Mouse (Mus musculus) liver, adult 2 months (tissue): Measurements from ENCODE around the gene Cfap44. TPM values are rescaled to one million over a fixed set of nuclear protein-coding genes. Genes with fewer than 3 reads are reported as not detected.
A peak's percentile ranks its signal among the peaks of the same experiment; 100 is the strongest.

Source experiments
- DNase-seq: peaks from one replicate; pipeline ENCODE4 v3.0.0-alpha.2; 2011; ENCODE audit warnings: low read depth, low spot score; ENCODE audit errors: extremely low read depth
- H3K27ac ChIP-seq: fragments of 200-500 bp; replicated peaks from 2 replicates; pipeline ENCODE4 v1.5.1; 2012; ENCODE audit warnings: low read depth, mild to moderate bottlenecking, control low read depth, inconsistent platforms, low read length; ENCODE audit not compliant: insufficient read depth
- H3K27me3 ChIP-seq: fragments of 200-500 bp; 2 replicates; pipeline ENCODE4 v1.6.1; 2012; ENCODE audit warnings: mild to moderate bottlenecking, moderate library complexity, low read length, inconsistent platforms; ENCODE audit not compliant: control insufficient read depth, insufficient read depth
- H3K36me3 ChIP-seq: fragments of 200-500 bp; 2 replicates; pipeline ENCODE4 v1.6.1; 2012; ENCODE audit warnings: low read length, inconsistent platforms; ENCODE audit not compliant: control insufficient read depth, insufficient read depth
- H3K4me1 ChIP-seq: fragments of 200-500 bp; 2 replicates; pipeline ENCODE4 v1.6.1; 2011; ENCODE audit warnings: low read length; ENCODE audit not compliant: control insufficient read depth, insufficient read depth
- H3K4me3 ChIP-seq: fragments of 200-500 bp; 2 replicates; pipeline ENCODE4 v1.5.1; 2011; ENCODE audit warnings: low read depth, mild to moderate bottlenecking, control low read depth, low read length, moderate library complexity; ENCODE audit not compliant: insufficient read depth
- H3K79me2 ChIP-seq: fragments of 200-500 bp; 2 replicates; pipeline ENCODE4 v1.6.1; 2012; ENCODE audit warnings: inconsistent platforms, mild to moderate bottlenecking, low read length, moderate library complexity; ENCODE audit not compliant: control insufficient read depth, insufficient read depth
- H3K9ac ChIP-seq: fragments of 200-500 bp; 2 replicates; pipeline ENCODE4 v1.6.1; 2012; ENCODE audit warnings: low read depth, mild to moderate bottlenecking, control low read depth, inconsistent platforms, low read length
- CTCF ChIP-seq: fragments of 200-500 bp; IDR thresholded peaks from 2 replicates; pipeline ENCODE4 v1.5.1; 2011; ENCODE audit warnings: low read depth, low read length, control low read depth
- POLR2A ChIP-seq: fragments of 200-500 bp; IDR thresholded peaks from 2 replicates; pipeline ENCODE4 v1.6.1; 2011; ENCODE audit warnings: low read length, control low read depth; ENCODE audit not compliant: insufficient read depth; ENCODE audit errors: extremely low read depth
- WGBS: fragments of 180-500 bp; shearing (Covaris S2); methylation state at CpG from one replicate; pipeline ENCODE4 v1.1.7; 2018; 5-methylcytosine and 5-hydroxymethylcytosine counted together
- polyA plus RNA-seq: library from polyadenylated mRNA; depleted of rRNA; stranded (reverse); fragments of >200 nt; gene quantifications from 2 replicates; pipeline ENCODE4 v1.2.3, GENCODE M21; 2012
- total RNA-seq: library from RNA; depleted of rRNA; stranded (reverse); fragments of >200 nt; gene quantifications from 2 replicates; pipeline ENCODE4 v1.2.3, GENCODE M21; 2014

The Cfap44 gene
- total and polyA plus RNA-seq, 2 experiments: not detected

GRCm38 (mm10) chr16:44384251-44384650 lies 10.3 kb upstream of the Cfap44 start:
- DNase-seq: no peak
- Histone ChIP-seq H3K79me2 (no peaks in the 10 kb centered on the region), H3K27me3 (no peaks in the 10 kb centered on the region), H3K4me3 (no peak overlapping the region), H3K4me1 (no peaks in the 10 kb centered on the region), H3K36me3 (peaks cover 16% of the 10 kb centered on the region), H3K27ac (no peak overlapping the region), H3K9ac (no peak overlapping the region)
- no peak for TF ChIP-seq POLR2A
- TF ChIP-seq CTCF: no peak
- WGBS: 89% methylated on average over 1 of the region's 1 CpGs

- TF ChIP-seq POLR2A: no peak
- TF ChIP-seq CTCF: peak; percentile 93
- Histone ChIP-seq H3K4me3 (no peak overlapping the region), H3K36me3 (peaks cover 2% of the 10 kb centered on the region), H3K27ac (no peak overlapping the region), H3K27me3 (no peaks in the 10 kb centered on the region), H3K79me2 (no peaks in the 10 kb centered on the region), H3K9ac (no peak overlapping the region), H3K4me1 (no peaks in the 10 kb centered on the region)
- peak; percentile 35 for DNase-seq
- 34% methylated on average over 9 of the region's 9 CpGs for WGBS
Observed at GRCm38 (mm10) chr16:44391877-44392548, 2.6 kb upstream of the Cfap44 start.

GRCm38 (mm10) chr16:44404933-44405332 lies 10.3 kb downstream of the Cfap44 start:
- no peak overlapping the region for H3K4me3 ChIP-seq
- no peaks in the 10 kb centered on the region for H3K27me3 ChIP-seq
- no peaks in the 10 kb centered on the region for H3K36me3 ChIP-seq
- no peak for DNase-seq
- no peaks in the 10 kb centered on the region for H3K79me2 ChIP-seq
- H3K27ac ChIP-seq: no peak overlapping the region
- no peak overlapping the region for H3K9ac ChIP-seq
- no peak for TF ChIP-seq POLR2A
- TF ChIP-seq CTCF: no peak
- no peaks in the 10 kb centered on the region for H3K4me1 ChIP-seq
- 95% methylated on average over 5 of the region's 5 CpGs for WGBS

- Histone ChIP-seq H3K27ac (no peak overlapping the region), H3K79me2 (no peaks in the 10 kb centered on the region), H3K27me3 (no peaks in the 10 kb centered on the region), H3K36me3 (no peaks in the 10 kb centered on the region), H3K4me3 (no peak overlapping the region), H3K4me1 (no peaks in the 10 kb centered on the region), H3K9ac (no peak overlapping the region)
- no peak for TF ChIP-seq POLR2A
- TF ChIP-seq CTCF: no peak
- no peak for DNase-seq
- 79% methylated on average over 5 of the region's 5 CpGs for WGBS
Observed at GRCm38 (mm10) chr16:44407211-44407610, 12.6 kb downstream of the Cfap44 start.

- no peak for DNase-seq
- no peaks in the 10 kb centered on the region for H3K4me1 ChIP-seq
- no peak overlapping the region for H3K9ac ChIP-seq
- no peaks in the 10 kb centered on the region for H3K79me2 ChIP-seq
- TF ChIP-seq POLR2A: no peak
- TF ChIP-seq CTCF: no peak
- WGBS: 98% methylated on average over 2 of the region's 2 CpGs
- no peaks in the 10 kb centered on the region for H3K36me3 ChIP-seq
- H3K27ac ChIP-seq: no peak overlapping the region
- H3K4me3 ChIP-seq: no peak overlapping the region
- H3K27me3 ChIP-seq: no peaks in the 10 kb centered on the region
Observed at GRCm38 (mm10) chr16:44408290-44408689, 13.7 kb downstream of the Cfap44 start.

GRCm38 (mm10) chr16:44410176-44410575 lies 15.6 kb downstream of the Cfap44 start:
- no peak for TF ChIP-seq POLR2A
- no peak for TF ChIP-seq CTCF
- H3K27ac ChIP-seq: no peak overlapping the region
- DNase-seq: peak; percentile 5
- H3K36me3 ChIP-seq: no peaks in the 10 kb centered on the region
- no peak overlapping the region for H3K4me3 ChIP-seq
- H3K4me1 ChIP-seq: no peaks in the 10 kb centered on the region
- H3K27me3 ChIP-seq: no peaks in the 10 kb centered on the region
- no peaks in the 10 kb centered on the region for H3K79me2 ChIP-seq
- no peak overlapping the region for H3K9ac ChIP-seq
- WGBS: 29% methylated on average over 6 of the region's 6 CpGs
